Mouse (Mus musculus): Measurements from ENCODE around the gene Rnf43. TPM values are rescaled to one million over a fixed set of nuclear protein-coding genes. Genes with fewer than 3 reads are reported as not detected.

The Rnf43 gene
- polyA plus RNA-seq, 1 experiment from 2014 or later, result 1.9 TPM

- DNase-seq (ENCODE audit: extremely low spot score, low spot score), result no peak
- WGBS, result 83% methylated on average over 4 of the region's 4 CpGs
These were observed 82.4 kb downstream of the Rnf43 start for GRCm38 (mm10) chr11:87744964-87745363.

GRCm38 (mm10) chr11:87745632-87746555, 83.4 kb downstream of the Rnf43 start:
- Histone ChIP-seq H3K36me3 (replicated peaks) (peaks cover 42% of the 10 kb centered on the region), H3K27me3 (ENCODE audit: poor library complexity, severe bottlenecking) (no peaks in the 10 kb centered on the region), H3K9me3 (no peaks in the 10 kb centered on the region), H3K4me1 (peaks cover 10% of the 10 kb centered on the region; the same call in 1 of the 2 replicates), H3K27ac (no peak overlapping the region), H3K4me3 (no peak overlapping the region)
- DNase-seq (ENCODE audit: extremely low spot score, low spot score), result no peak
- 83% methylated on average over 9 of the region's 9 CpGs for WGBS

More at GRCm38 (mm10) chr11:87744964-87745363, 82.4 kb downstream of the Rnf43 start:
- no peaks in the 10 kb centered on the region for H3K27me3 ChIP-seq (ENCODE audit: poor library complexity, severe bottlenecking)
- peaks cover 10% of the 10 kb centered on the region; the same call in 1 of the 2 replicates for H3K4me1 ChIP-seq
- H3K4me3 ChIP-seq, result no peak overlapping the region
- H3K36me3 ChIP-seq (replicated peaks), result peaks cover 52% of the 10 kb centered on the region
- no peaks in the 10 kb centered on the region for H3K9me3 ChIP-seq
- no peak overlapping the region for H3K27ac ChIP-seq

- H3K36me3 ChIP-seq (replicated peaks), result peaks cover 29% of the 10 kb centered on the region
- H3K4me1 ChIP-seq, result peaks cover 10% of the 10 kb centered on the region; the same call in 1 of the 2 replicates
- no peak overlapping the region for H3K27ac ChIP-seq
- H3K27me3 ChIP-seq (ENCODE audit: poor library complexity, severe bottlenecking), result no peaks in the 10 kb centered on the region
- no peak overlapping the region for H3K4me3 ChIP-seq
- DNase-seq (ENCODE audit: extremely low spot score, low spot score), result no peak
- WGBS, result 84% methylated on average over 5 of the region's 5 CpGs
- no peaks in the 10 kb centered on the region for H3K9me3 ChIP-seq
These were observed 84.8 kb downstream of the Rnf43 start for GRCm38 (mm10) chr11:87747312-87747711.

- no peaks in the 10 kb centered on the region for H3K27me3 ChIP-seq (ENCODE audit: poor library complexity, severe bottlenecking)
- 97% methylated on average over 7 of the region's 7 CpGs for WGBS
- H3K4me3 ChIP-seq, result no peak overlapping the region
- peaks cover 25% of the 10 kb centered on the region for H3K36me3 ChIP-seq (replicated peaks)
- peaks cover 10% of the 10 kb centered on the region; the same call in 1 of the 2 replicates for H3K4me1 ChIP-seq
- DNase-seq (ENCODE audit: extremely low spot score, low spot score), result no peak
- no peak overlapping the region for H3K27ac ChIP-seq
- H3K9me3 ChIP-seq, result no peaks in the 10 kb centered on the region
These were observed 85.2 kb downstream of the Rnf43 start for GRCm38 (mm10) chr11:87747716-87748115.

GRCm38 (mm10) chr11:87748132-87749119, 85.9 kb downstream of the Rnf43 start:
- Histone ChIP-seq H3K4me3 (peak overlapping the region; percentile 27), H3K9me3 (no peaks in the 10 kb centered on the region), H3K36me3 (replicated peaks) (peaks cover 18% of the 10 kb centered on the region), H3K27ac (peak overlapping the region; percentile 63), H3K27me3 (ENCODE audit: poor library complexity, severe bottlenecking) (no peaks in the 10 kb centered on the region), H3K4me1 (peaks cover 10% of the 10 kb centered on the region; the same call in 1 of the 2 replicates)
- WGBS, result 38% methylated on average over 19 of the region's 19 CpGs
- no peak for DNase-seq (ENCODE audit: extremely low spot score, low spot score)

- DNase-seq (ENCODE audit: extremely low spot score, low spot score), result no peak
- Histone ChIP-seq H3K4me1 (peaks cover 12% of the 10 kb centered on the region), H3K9me3 (no peaks in the 10 kb centered on the region), H3K27me3 (ENCODE audit: poor library complexity, severe bottlenecking) (no peaks in the 10 kb centered on the region), H3K36me3 (replicated peaks) (peaks cover 9% of the 10 kb centered on the region), H3K4me3 (no peak overlapping the region), H3K27ac (peak overlapping the region; percentile 65)
- 64% methylated on average over 18 of the region's 18 CpGs for WGBS
These were observed 86.9 kb downstream of the Rnf43 start for GRCm38 (mm10) chr11:87749192-87750042.

- Histone ChIP-seq H3K9me3 (no peaks in the 10 kb centered on the region), H3K4me1 (peaks cover 17% of the 10 kb centered on the region), H3K27ac (peak overlapping the region; percentile 65), H3K27me3 (ENCODE audit: poor library complexity, severe bottlenecking) (no peaks in the 10 kb centered on the region), H3K4me3 (no peak overlapping the region), H3K36me3 (replicated peaks) (peaks cover 3% of the 10 kb centered on the region)
- 83% methylated on average over 11 of the region's 11 CpGs for WGBS
- DNase-seq (ENCODE audit: extremely low spot score, low spot score), result no peak
These were observed 87.5 kb downstream of the Rnf43 start for GRCm38 (mm10) chr11:87750043-87750421.

GRCm38 (mm10) chr11:87750521-87750920, 88.0 kb downstream of the Rnf43 start:
- no peak for DNase-seq (ENCODE audit: extremely low spot score, low spot score)
- no peaks in the 10 kb centered on the region; the same call in 1 of the 2 replicates for H3K36me3 ChIP-seq (replicated peaks)
- peaks cover 17% of the 10 kb centered on the region for H3K4me1 ChIP-seq
- no peaks in the 10 kb centered on the region for H3K27me3 ChIP-seq (ENCODE audit: poor library complexity, severe bottlenecking)
- H3K27ac ChIP-seq, result peak overlapping the region; percentile 56; the same call in 1 of the 2 replicates
- H3K9me3 ChIP-seq, result no peaks in the 10 kb centered on the region
- WGBS, result 81% methylated on average over 3 of the region's 3 CpGs
- H3K4me3 ChIP-seq, result no peak overlapping the region

- no peak for DNase-seq (ENCODE audit: extremely low spot score, low spot score)
- Histone ChIP-seq H3K4me3 (no peak overlapping the region), H3K9me3 (no peaks in the 10 kb centered on the region), H3K36me3 (replicated peaks) (no peaks in the 10 kb centered on the region), H3K4me1 (peaks cover 17% of the 10 kb centered on the region), H3K27ac (peak overlapping the region; percentile 56), H3K27me3 (ENCODE audit: poor library complexity, severe bottlenecking) (no peaks in the 10 kb centered on the region)
- WGBS, result 87% methylated on average over 8 of the region's 8 CpGs
These were observed 88.5 kb downstream of the Rnf43 start for GRCm38 (mm10) chr11:87751031-87751430.

GRCm38 (mm10) chr11:87751491-87751966, 89.0 kb downstream of the Rnf43 start:
- WGBS, result 74% methylated on average over 4 of the region's 4 CpGs
- H3K36me3 ChIP-seq (replicated peaks), result no peaks in the 10 kb centered on the region
- H3K9me3 ChIP-seq, result no peaks in the 10 kb centered on the region
- peak overlapping the region; percentile 68 for H3K27ac ChIP-seq
- H3K4me3 ChIP-seq, result no peak overlapping the region
- H3K27me3 ChIP-seq (ENCODE audit: poor library complexity, severe bottlenecking), result no peaks in the 10 kb centered on the region
- no peak for DNase-seq (ENCODE audit: extremely low spot score, low spot score)
- peaks cover 17% of the 10 kb centered on the region for H3K4me1 ChIP-seq

GRCm38 (mm10) chr11:87752307-87752706, 89.8 kb downstream of the Rnf43 start:
- DNase-seq (ENCODE audit: extremely low spot score, low spot score), result no peak
- no peaks in the 10 kb centered on the region for H3K27me3 ChIP-seq (ENCODE audit: poor library complexity, severe bottlenecking)
- no peaks in the 10 kb centered on the region for H3K36me3 ChIP-seq (replicated peaks)
- H3K9me3 ChIP-seq, result no peaks in the 10 kb centered on the region
- H3K27ac ChIP-seq, result peak overlapping the region; percentile 68; the same call in 1 of the 2 replicates
- H3K4me1 ChIP-seq, result peaks cover 17% of the 10 kb centered on the region
- H3K4me3 ChIP-seq, result no peak overlapping the region
- 87% methylated on average over 1 of the region's 1 CpGs for WGBS
